Mouse (Mus musculus) bone marrow macrophage, adult 2 months (primary cell): ENCODE results near the gene Gast. TPM values are rescaled to one million over a fixed set of nuclear protein-coding genes. Genes with fewer than 3 reads are reported as not detected.

Source experiments
- H3K27ac ChIP-seq: 2 replicates; pipeline ENCODE4 v1.5.1; 2012; ENCODE audit warnings: low read depth, low read length; ENCODE audit not compliant: insufficient read depth
- H3K4me1 ChIP-seq: 2 replicates; pipeline ENCODE4 v1.6.1; 2012; ENCODE audit warnings: low read length; ENCODE audit not compliant: control insufficient read depth, insufficient read depth
- H3K4me3 ChIP-seq: 2 replicates; pipeline ENCODE4 v1.5.1; 2012; ENCODE audit warnings: mild to moderate bottlenecking, low read length, moderate library complexity; ENCODE audit not compliant: insufficient read depth
- CTCF ChIP-seq: IDR thresholded peaks from 2 replicates; pipeline ENCODE4 v1.5.1; 2012; ENCODE audit warnings: low read depth, mild to moderate bottlenecking, low read length, moderate library complexity
- POLR2A ChIP-seq: IDR thresholded peaks from 2 replicates; pipeline ENCODE4 v1.6.1; 2012; ENCODE audit warnings: mild to moderate bottlenecking, low read depth, low read length, borderline replicate concordance
- polyA plus RNA-seq: library from polyadenylated mRNA; stranded (reverse); fragments of >200 nt; gene quantifications from 2 replicates; pipeline ENCODE4 v1.2.4, GENCODE M21; 2012; ENCODE audit not compliant: missing spikeins, insufficient read depth, insufficient read length

The Gast gene
- polyA plus RNA-seq = not detected in 2 replicates

DNA sequence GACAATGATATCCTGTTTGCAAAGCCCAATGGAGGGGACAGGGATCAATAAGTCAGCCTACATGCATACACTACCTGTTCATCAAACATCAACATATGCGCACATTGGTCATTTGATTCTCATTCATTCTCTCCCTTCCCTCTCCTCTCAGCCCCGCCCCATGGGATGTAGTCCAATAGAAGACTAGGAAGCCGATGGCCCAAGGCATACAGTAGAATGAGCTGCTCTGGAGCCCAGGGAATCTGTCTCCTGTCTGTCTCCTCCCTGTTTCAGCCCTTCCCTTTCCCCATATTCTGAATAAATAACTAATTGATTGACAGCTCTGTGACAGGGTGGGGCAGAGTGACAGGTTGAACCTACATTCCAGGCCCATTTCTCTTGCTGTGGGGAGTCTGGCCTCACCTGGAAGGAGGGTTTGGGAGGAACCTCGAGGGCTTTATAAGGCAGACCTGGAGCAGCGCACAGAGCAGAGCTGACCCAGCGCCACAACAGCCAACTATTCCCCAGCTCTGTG is at the start of gene Gast:
TSS of gene Gast (plus strand) at position 464 of the 514 bp plus-strand sequence.
- Histone ChIP-seq H3K4me1 (no peaks in the 10 kb centered on the region), H3K27ac (no peak within 1 kb of the TSS), H3K4me3 (no peak within 1 kb of the TSS)
- TF ChIP-seq POLR2A (no peak), CTCF (no peak)

DNA sequence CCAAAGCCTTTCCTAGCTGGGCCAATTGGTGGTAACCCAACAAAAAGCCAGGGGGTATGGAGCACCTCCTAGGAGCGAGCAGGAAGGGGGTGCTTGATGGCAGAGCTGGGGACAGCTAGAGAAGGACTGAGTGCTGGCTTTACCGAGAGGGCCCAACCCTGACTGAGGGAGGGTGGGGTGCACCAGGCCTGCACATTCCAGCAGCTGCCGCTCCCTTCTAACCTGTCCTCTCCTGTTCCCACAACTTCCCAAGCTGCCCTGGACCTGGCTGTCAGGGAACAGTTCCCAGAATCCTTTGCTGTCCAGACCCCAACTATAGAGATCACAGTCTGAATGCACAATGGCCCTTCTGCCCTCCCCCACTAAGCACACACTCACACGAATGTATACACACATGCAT is 49.2 kb upstream of the Gast start:
- no peak overlapping the region for H3K4me3 ChIP-seq

DNA sequence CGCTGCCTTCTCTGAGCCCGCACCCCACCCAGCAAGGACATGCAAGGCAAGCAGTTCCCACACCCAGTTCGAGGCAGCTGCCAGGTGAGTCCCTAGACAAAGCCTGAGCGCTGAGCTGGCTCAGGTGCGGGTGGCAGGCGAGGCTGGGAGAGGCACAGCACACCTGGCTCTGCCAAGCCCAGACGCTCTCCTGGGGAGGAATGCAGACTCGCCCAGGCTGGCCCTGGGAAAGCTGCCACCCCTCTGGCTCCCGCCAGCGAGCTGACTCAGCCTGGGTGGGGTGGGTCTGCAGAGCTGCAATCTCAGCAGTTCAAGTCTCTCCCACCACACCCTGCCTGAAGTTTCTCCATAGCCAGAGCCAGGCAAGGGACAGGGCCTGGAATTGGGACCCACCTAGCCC is 47.2 kb upstream of the Gast start:
- TF ChIP-seq CTCF (no peak), POLR2A (no peak)
- Histone ChIP-seq H3K4me3 (no peak overlapping the region), H3K4me1 (no peaks in the 10 kb centered on the region), H3K27ac (no peak overlapping the region)

More for the DNA sequence above, 49.2 kb upstream of the Gast start:
- no peaks in the 10 kb centered on the region for H3K4me1 ChIP-seq
- no peak for TF ChIP-seq CTCF
- TF ChIP-seq POLR2A = no peak
- no peak overlapping the region for H3K27ac ChIP-seq

DNA sequence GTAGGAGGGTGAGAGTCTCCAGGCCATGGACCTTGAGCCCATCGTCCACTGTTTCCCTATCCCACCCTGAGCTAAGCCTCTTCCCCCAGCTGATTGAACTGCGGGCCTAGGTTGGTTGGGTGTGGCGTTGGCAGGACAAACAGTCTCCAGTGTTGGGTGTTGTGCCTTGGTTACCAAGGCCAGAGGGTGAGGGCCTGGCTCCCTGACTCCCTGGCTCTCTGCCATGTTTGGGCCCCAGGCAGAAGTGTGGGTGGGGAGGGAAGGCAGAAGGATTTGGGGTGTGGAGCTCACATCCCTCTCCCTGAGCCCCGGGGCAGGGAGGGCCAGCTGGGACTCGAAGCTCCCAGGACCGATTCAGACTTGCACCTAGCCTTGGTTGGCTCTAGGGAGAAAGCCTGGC is 45.3 kb upstream of the Gast start:
- Histone ChIP-seq H3K4me1 (no peaks in the 10 kb centered on the region), H3K27ac (no peak overlapping the region), H3K4me3 (no peak overlapping the region)
- TF ChIP-seq POLR2A = no peak
- no peak for TF ChIP-seq CTCF

DNA sequence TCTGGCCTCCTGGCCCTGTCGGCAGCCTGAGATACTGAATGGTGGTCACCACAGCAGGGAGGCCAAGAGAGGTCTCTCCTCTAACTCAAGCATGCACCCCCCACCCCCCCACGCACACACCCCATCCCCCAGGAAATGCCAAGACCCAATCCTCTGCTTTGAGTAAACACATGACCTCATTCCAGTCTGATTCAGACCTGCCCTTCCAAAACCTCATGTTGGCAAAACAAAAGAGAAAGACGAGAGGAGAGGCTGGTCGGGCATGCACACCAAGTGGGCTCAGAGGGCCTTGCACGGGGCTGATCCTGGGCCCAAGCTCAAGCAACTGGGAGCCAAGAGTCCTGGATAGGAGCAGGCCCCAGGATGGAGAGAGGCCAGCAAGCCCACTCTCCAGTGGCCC is 44.0 kb upstream of the Gast start:
- no peak overlapping the region for H3K27ac ChIP-seq
- TF ChIP-seq CTCF (no peak), POLR2A (no peak)
- H3K4me3 ChIP-seq = no peak overlapping the region
- no peaks in the 10 kb centered on the region for H3K4me1 ChIP-seq

DNA sequence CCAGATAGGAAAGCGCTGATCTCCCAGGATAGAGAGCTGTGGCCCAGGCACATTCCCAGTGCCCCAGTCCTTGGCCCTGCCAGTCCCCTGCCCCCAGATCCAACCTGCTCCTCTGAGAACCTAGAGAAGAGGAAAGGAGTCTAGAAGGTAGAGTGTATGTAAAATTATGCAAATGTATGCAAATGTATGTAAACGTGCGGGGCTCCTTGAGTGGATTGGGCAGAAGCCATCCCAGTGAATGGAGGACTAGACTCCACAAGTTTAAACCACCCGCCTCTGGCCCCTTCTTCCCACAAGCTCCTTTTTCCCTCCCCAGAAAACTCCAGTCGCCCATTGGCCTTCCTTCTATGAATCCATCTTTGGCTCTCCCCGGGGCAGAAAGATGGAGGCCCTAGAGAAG is 41.3 kb upstream of the Gast start:
- Histone ChIP-seq H3K4me1 (no peaks in the 10 kb centered on the region), H3K4me3 (no peak overlapping the region), H3K27ac (no peak overlapping the region)
- TF ChIP-seq CTCF (no peak), POLR2A (no peak)

DNA sequence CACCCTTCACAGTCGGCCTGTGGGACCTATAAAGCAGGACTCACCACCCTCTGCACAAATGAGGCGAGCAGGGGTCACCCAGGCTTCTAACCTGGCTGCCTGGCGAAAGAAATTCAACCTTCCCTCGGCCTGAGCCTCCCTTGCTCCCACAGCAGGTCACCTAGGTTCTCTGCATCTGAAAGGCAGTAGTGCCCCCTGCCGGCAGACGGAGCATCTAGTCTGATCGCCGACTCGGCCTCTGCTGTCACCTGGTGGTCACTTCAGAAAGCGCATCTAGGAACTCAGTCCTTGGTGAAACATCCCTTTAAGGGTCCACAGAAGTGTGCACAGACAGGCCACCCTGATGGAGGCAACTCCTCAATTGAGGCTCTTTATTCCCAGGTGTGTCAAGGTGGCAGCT is 38.9 kb upstream of the Gast start:
- no peak overlapping the region for H3K27ac ChIP-seq
- TF ChIP-seq CTCF = peak; percentile 99
- TF ChIP-seq POLR2A = no peak
- peaks cover 5% of the 10 kb centered on the region for H3K4me1 ChIP-seq
- no peak overlapping the region for H3K4me3 ChIP-seq

DNA sequence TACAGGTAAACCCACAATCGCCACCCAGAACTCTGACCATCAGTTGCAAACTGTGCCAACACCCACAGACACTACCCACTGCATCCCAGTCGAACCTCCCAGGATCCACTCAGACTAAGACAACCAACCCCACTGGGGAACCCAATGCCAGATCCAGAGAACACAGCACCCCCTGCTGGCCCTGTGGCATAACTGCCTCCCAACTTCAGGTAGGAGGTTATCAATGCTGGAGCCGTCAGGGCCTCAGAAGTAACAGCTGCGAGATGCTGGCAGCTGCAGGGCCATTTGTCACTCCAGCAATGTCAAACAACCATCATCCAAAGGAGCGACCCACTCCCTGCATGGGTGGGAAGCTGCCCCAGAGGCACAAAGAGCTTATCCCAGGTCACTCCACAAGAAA is 36.4 kb upstream of the Gast start:
- Histone ChIP-seq H3K4me1 (peaks cover 5% of the 10 kb centered on the region), H3K27ac (no peak overlapping the region), H3K4me3 (no peak overlapping the region)
- TF ChIP-seq CTCF (peak; percentile 72), POLR2A (no peak)

DNA sequence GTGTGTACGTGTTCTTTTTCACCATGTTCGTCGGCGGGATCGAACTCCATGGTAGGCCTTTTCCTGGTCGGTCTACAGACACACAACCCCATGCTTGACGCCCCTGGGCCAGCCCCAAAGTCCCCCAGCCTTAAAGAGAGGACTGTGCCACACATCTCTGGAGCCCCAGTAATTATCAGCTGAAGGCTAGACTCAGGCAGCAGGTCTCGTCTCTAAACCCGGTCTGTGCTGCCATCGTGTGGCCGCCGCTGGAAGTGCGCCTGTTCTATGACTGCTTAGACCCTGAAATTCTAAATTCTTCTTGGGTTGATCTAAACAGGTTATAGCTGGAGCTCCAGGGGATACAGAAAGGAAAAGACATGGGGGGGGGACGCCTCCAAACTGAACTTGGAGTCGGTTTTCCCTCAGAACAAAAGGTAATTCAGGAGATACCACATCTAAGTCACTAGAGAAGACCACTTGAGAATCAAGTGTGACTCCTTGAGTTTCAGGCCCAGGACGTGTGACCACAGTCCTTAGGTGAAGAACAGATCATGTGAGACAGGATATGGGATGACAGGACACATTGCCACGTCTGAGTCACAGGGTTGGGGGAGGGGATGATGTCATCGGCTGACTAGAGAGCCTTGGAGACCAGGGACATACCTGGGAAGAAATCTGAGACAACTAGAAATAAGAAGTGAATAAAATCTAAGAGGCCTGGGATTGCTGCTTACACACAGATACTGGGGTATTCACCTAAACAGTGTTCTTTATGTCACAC is 35.8 kb upstream of the Gast start:
- peaks cover 5% of the 10 kb centered on the region for H3K4me1 ChIP-seq
- no peak overlapping the region for H3K27ac ChIP-seq
- TF ChIP-seq CTCF = peak; percentile 44; the same call in 1 of the 2 replicates
- no peak for TF ChIP-seq POLR2A
- no peak overlapping the region for H3K4me3 ChIP-seq

DNA sequence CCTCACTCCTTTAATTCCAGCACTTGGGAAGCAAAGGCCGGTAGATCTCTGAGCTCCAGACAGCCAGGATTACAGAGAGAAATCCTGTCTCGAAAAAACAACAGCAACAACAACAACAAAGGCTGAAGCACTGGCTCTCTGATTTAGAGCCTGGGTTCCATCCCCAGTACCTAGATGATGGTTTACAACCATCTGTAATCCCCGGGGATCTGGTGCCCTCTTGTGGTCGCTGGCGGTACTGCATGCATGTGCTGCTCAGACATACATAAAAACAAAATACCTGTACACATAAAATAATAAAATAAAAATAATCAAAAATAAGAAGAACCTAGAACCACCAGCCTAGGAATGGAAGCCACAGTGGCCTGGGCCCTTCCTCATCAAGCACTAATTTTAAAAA is 33.9 kb upstream of the Gast start:
- Histone ChIP-seq H3K27ac (no peak overlapping the region), H3K4me1 (peaks cover 5% of the 10 kb centered on the region), H3K4me3 (no peak overlapping the region)
- TF ChIP-seq POLR2A = no peak
- TF ChIP-seq CTCF = peak; percentile 94

DNA sequence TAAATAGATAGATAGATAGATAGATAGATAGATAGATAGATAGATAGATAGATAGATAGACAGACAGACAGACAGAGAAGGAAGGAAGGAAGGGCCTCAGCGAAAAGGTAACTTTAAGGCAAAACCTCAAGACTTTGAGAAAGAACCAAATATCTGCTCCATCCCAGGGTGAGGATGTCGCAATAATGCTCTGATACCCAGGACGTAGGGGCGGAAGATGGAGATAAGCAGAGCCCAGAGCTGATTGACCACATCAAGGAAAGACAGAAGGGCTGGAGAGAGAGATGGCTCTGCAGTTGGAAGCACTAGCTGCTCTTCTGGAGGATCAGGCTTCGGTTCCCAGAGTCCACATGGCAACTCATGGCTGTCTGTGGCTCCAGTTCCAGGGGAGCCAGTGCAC is 32.9 kb upstream of the Gast start:
- peaks cover 5% of the 10 kb centered on the region for H3K4me1 ChIP-seq
- no peak overlapping the region for H3K4me3 ChIP-seq
- TF ChIP-seq CTCF (no peak), POLR2A (no peak)
- no peak overlapping the region for H3K27ac ChIP-seq
